Mouse (Mus musculus) c-Kit-positive CD71-positive TER-119-positive erythroid progenitor cells, embryonic 14.5 days (primary cell): Measurements from ENCODE around the gene Wdr48.

ENCODE experiments used
- DNase-seq: peaks from one replicate; pipeline ENCODE4 v3.0.0-alpha.2; 2013; ENCODE audit warnings: low spot score

Gene Wdr48

GRCm38 (mm10) chr9:119894339-119895009 is at the start of gene Wdr48:
Gene Wdr48, plus strand, starts transcription at chr9:119894878.
- peak; percentile 98 for DNase-seq

GRCm38 (mm10) chr9:119847187-119847586 is 47.5 kb upstream of the Wdr48 start:
- DNase-seq: no peak

- no peak for DNase-seq
Observed at GRCm38 (mm10) chr9:119848671-119849070, 46.0 kb upstream of the Wdr48 start.

GRCm38 (mm10) chr9:119849214-119849613 is 45.5 kb upstream of the Wdr48 start:
- no peak for DNase-seq

DNA sequence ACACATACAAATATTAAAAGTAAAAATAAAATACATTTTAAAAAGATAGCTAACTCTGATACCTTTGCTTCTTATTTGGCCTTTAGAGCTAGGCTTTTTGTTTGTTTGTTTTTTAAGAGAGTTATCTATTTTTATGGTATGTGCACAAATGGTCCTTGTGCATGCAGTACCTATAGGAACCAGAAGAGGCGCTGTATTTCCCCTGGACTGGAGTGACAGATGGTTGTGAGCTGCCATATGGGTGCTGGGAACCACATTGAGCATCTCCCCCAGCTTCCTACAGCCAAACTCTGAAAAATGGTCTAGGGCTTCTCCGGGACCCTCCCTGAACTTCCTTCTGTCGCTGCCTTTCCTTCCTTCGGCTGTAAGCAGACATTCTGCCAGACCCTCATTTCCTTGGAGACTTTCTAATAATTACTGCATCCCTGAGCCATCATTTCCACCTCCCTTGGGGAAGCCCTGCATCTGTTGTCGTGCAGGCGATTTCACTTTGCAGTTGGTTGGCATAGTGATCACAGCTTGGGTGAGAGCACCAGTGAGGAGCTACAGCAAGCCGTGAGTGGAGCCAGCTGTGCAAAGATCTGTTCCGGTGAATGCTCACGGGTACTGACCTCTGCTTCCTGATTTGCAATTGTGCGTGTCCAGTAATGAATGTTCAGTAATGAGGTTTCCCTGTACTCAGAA is 42.2 kb upstream of the Wdr48 start:
- DNase-seq: peak; percentile 5

GRCm38 (mm10) chr9:119853071-119853846 is 41.4 kb upstream of the Wdr48 start:
- no peak for DNase-seq

DNA sequence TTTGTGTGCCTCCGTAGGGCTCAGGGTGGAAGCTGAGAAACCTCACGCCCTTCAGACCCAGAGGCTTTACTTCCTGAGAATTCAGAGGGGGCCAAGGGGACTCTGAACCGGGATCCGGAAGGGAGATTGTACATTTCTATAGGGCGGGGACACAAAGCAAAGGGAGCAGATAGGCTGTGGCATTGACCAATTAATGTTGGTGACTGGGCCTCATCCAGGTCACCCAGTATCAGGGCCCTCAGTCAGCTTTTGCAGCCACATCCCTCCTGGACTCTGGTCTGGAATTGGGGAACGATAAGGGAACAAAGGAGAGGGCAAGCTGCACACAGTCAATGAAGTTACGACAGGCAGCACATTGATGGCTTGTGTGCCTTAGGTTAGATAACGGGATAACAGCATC is 40.5 kb upstream of the Wdr48 start:
- DNase-seq: no peak

GRCm38 (mm10) chr9:119887144-119887901 is 7.4 kb upstream of the Wdr48 start:
- no peak for DNase-seq

DNA sequence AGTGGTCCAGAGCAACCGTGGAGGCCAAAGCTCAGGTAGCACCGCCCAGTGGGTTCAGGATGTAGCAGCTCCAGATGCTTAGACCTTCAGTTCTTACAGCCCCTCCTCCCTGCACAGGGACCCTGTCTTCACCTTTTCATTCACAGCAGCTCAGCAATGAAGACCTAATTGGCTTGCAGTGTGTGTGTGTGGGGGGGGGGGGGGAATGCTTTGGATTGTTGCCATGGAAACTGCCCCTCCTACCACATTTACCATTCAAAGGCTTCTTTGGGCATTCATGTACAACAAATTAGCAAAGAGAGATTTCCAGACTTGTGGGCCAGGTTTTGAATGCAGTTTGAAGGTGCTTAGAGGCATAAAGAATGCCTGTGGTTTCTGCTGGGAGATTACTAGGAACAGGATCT is 5.8 kb upstream of the Wdr48 start:
- no peak for DNase-seq

- no peak for DNase-seq
Observed at GRCm38 (mm10) chr9:119889446-119889845, 5.2 kb upstream of the Wdr48 start.

DNA sequence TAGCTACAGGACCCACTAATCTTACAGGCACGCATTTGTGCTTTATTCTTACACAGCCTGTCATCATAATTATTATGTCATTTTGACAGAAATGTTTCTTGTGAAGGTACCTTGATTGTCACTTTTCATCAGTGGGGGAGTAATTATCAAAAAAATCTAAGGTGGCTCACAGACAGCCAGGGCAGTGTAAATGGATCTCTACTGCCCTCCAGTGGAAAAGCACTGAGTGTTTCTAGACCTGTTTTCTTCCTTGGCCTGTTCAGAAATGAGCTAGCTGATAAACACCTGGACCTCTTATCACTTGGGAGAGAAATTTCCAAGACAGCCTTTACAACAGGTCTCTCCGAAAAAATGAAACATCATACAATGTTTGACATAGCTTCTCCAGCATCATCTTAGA is 4.0 kb upstream of the Wdr48 start:
- DNase-seq: no peak

DNA sequence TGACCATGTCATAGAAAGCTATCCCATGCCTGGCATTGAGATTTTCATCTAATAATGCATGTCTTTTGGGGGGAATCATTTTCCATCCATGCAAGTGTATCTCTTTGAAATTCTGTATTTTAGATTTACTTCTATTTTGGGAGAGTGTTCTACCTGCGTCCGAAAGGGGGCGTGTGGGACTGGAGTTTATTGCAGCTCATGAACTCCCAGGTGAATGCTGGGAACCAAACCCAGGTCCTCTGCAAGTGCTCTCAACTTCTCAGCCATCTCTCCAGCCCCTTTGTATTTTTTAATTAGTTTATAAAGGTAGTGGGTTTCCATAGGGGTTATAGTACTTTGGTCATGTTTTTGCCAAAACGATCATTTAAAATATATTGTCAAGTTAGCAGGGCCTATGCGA is 797 bp upstream of the Wdr48 start:
- no peak for DNase-seq

DNA sequence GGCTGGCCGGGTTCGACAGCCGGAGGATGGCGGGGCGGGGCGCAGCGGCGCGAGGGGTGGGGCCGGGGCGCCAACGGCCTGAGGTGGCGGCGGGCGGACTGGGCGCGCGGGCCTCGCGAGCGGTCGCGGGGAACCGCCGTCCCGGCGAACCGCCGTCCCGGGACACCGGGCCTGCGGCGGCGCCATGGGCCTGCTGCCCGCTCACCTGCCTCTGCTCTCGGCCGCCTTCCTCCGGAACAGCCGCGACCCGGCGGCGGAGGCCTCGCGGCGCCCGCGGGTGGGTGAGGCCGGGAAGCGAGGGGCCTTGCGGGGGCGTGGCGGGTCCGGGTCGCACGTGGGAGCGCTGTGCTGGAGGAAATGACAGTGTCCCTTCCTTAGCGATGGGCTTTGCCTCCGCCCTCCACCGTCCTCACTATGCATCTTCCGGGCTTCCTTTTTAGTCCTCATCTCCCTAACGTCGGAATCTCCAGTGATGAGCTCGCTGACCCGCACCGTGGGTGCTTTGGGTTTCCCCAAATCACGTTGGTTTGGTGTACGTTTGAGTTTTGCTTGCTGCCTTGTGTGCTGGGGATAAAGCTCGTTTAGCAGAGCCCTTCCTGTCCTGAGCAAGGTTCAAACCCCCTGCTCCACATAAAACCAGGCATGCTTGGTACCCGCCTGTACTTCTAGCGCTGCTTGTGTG is 503 bp downstream of the Wdr48 start:
- DNase-seq: no peak

GRCm38 (mm10) chr9:119899446-119899845 is 4.8 kb downstream of the Wdr48 start:
- no peak for DNase-seq

- no peak for DNase-seq
Observed at GRCm38 (mm10) chr9:119902410-119903151, 7.9 kb downstream of the Wdr48 start.

- no peak for DNase-seq
Observed at GRCm38 (mm10) chr9:119908708-119909107, 14.0 kb downstream of the Wdr48 start.

DNA sequence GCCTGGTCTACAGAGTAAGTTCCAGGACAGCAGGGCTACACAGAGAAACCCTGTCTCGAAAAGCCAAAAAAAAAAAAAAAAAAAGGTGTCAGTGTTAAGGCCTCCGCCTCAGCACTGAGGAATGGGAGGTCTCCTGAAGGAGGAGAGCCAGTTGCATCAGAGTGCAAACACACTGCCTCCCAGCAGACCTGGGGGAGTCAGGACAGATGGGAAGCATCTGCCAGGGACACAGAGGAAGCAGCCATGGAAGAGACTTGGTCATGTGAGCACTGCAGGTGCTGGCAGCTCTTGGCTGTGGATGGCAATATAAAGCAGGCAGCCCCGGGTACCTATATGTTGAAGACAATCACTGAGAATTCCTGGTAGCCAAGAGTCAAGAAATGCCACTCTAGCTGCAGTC is 15.3 kb downstream of the Wdr48 start:
- DNase-seq: no peak

DNA sequence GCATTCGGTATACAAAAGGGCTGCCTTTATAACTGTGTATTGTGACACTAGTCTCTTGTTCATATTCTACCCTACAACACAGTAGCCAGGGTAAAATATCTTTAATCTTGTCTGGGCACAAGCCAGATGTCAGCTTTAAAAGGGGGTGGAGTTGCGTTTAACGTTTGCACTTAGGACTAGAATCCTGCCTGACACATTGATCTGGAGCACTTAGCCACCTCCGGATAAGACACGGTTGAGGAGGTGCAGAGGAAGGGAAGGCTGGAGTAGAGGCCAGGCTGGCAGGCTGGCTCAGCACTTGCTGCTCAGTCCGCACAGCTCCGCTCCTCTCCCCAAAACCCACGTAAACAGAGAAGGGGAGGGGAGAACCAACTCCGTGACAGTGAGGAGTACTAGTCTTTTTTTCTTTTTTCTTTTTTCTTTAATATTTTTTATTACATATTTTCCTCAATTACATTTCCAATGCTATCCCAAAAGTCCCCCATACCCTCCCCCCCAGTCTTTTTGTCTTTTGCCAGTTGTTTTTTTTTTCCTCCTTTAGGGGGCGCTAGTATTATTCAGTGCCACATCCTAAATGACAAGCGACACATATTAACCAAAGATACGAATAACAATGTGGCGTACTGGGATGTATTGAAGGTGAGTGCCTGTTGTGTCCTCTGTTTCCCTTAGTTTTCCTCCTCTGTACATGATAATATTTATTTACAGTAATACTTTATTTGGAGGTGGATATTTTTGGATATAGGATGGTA is 18.6 kb downstream of the Wdr48 start:
- no peak for DNase-seq

DNA sequence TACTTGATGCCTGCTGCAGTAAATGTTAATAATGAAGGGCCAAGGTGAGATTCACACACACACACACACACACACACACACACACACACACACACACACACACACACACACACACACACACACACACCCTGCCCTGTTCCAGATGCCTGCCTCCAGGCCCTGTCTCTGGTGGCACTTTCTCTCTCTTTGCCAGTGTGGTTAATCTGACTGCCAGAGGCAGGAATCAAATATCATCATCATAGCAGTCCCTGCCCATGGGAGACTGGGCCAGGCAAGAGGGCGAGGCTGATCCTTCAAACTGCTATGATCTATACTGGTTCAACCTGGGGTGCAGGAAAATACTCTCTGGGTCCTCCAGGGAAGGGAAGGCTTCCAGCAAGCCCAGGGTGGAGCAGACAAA is 25.2 kb downstream of the Wdr48 start:
- no peak for DNase-seq

GRCm38 (mm10) chr9:119923462-119923861 is 28.8 kb downstream of the Wdr48 start:
- no peak for DNase-seq
